Mouse (Mus musculus) midbrain, embryonic 16.5 days (tissue): Measurements from ENCODE around the gene Rbm38. TPM values are rescaled to one million over a fixed set of nuclear protein-coding genes. Genes with fewer than 3 reads are reported as not detected.

ENCODE experiments used
- ATAC-seq: fragments of 200-750 bp; cut with Nextera tagmentation; 2 replicates; pipeline ENCODE4 v1.8.0; 2017; ENCODE audit warnings: moderate TSS enrichment
- H3K27ac ChIP-seq: fragments of 300-500 bp; sonication (generic); 2 replicates; pipeline ENCODE4 v1.5.1; 2014; ENCODE audit warnings: mild to moderate bottlenecking, low read length, mixed read lengths
- H3K27me3 ChIP-seq: fragments of 300-500 bp; sonication (generic); 2 replicates; pipeline ENCODE4 v1.6.1; 2014; ENCODE audit warnings: low read depth, low read length, mixed read lengths; ENCODE audit not compliant: control insufficient read depth, insufficient read depth
- H3K36me3 ChIP-seq: fragments of 300-500 bp; sonication (generic); 2 replicates; pipeline ENCODE4 v1.6.1; 2014; ENCODE audit warnings: mild to moderate bottlenecking, low read length, moderate library complexity, mixed read lengths; ENCODE audit not compliant: control insufficient read depth, insufficient read depth
- H3K4me1 ChIP-seq: fragments of 300-500 bp; sonication (generic); 2 replicates; pipeline ENCODE4 v1.6.1; 2014; ENCODE audit warnings: mild to moderate bottlenecking, low read length, mixed read lengths; ENCODE audit not compliant: control insufficient read depth, insufficient read depth
- H3K4me2 ChIP-seq: fragments of 300-500 bp; sonication (generic); 2 replicates; pipeline ENCODE4 v1.6.1; 2014; ENCODE audit warnings: mild to moderate bottlenecking, low read length, mixed read lengths
- H3K4me3 ChIP-seq: fragments of 300-500 bp; sonication (generic); 2 replicates; pipeline ENCODE4 v1.5.1; 2014; ENCODE audit warnings: low read depth, mild to moderate bottlenecking, low read length, moderate library complexity, mixed read lengths
- H3K9ac ChIP-seq: fragments of 300-500 bp; sonication (generic); 2 replicates; pipeline ENCODE4 v1.6.1; 2014; ENCODE audit warnings: low read depth, low read length, mixed read lengths
- H3K9me3 ChIP-seq: fragments of 300-500 bp; sonication (generic); replicated peaks from 2 replicates; pipeline ENCODE4 v1.6.1; 2014; ENCODE audit warnings: mild to moderate bottlenecking, low read length, mixed read lengths; ENCODE audit not compliant: control insufficient read depth, poor library complexity, severe bottlenecking
- WGBS: fragments of 180-500 bp; shearing (Covaris S2); extraction: QIAGEN DNeasy Blood & Tissue Kit; methylation state at CpG from one replicate; pipeline ENCODE4 v1.1.7; 2014; 5-methylcytosine and 5-hydroxymethylcytosine counted together
- polyA plus RNA-seq: library from polyadenylated mRNA; unstranded; fragments of >200 nt; fragmentation: Nextera tagmentation; extraction: Ambion mirVana; gene quantifications from 2 replicates; pipeline ENCODE4 v1.2.1, GENCODE M21; 2015

Gene Rbm38
- polyA plus RNA-seq, 1 experiment from 2014 or later = 9.9 TPM

DNA sequence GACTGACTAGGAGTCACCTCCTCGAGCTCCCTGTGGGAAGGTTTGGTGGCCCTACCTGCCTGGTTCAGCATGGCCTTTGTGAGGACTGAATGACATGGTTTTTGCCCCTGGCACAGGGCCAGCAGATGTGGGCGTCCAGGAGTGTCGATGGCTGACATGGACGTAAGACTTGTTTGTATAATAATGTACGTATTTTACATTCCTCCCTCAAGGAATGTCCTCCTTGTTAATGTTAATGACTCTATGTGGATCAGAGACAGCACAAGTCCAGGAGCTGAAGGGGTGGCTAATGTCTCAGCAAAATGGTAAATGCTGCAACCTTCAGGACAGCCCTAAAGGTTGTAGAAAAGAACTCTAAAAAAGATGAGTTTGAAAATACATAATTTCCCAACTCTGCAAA, 53.4 kb downstream of the Rbm38 start:
- ATAC-seq = no peak
- H3K4me2 ChIP-seq = no peak overlapping the region
- no peaks in the 10 kb centered on the region for H3K36me3 ChIP-seq
- H3K4me3 ChIP-seq = no peak overlapping the region
- no peaks in the 10 kb centered on the region for H3K27me3 ChIP-seq
- no peak overlapping the region for H3K27ac ChIP-seq
- H3K9ac ChIP-seq = no peak overlapping the region
- no peaks in the 10 kb centered on the region for H3K9me3 ChIP-seq
- no peaks in the 10 kb centered on the region for H3K4me1 ChIP-seq
- WGBS = 73% methylated on average over 5 of the region's 5 CpGs

- H3K9ac ChIP-seq = no peak overlapping the region
- H3K4me1 ChIP-seq = no peaks in the 10 kb centered on the region
- H3K4me3 ChIP-seq = no peak overlapping the region
- no peaks in the 10 kb centered on the region; the same call in 1 of the 2 replicates for H3K27me3 ChIP-seq
- H3K27ac ChIP-seq = no peak overlapping the region
- no peak overlapping the region for H3K4me2 ChIP-seq
- no peak for ATAC-seq
- H3K36me3 ChIP-seq = no peaks in the 10 kb centered on the region
- 87% methylated on average over 9 of the region's 9 CpGs for WGBS
- no peaks in the 10 kb centered on the region for H3K9me3 ChIP-seq
These were observed 56.6 kb downstream of the Rbm38 start for GRCm38 (mm10) chr2:173076921-173077320.

GRCm38 (mm10) chr2:173079766-173080549, 59.7 kb downstream of the Rbm38 start:
- no peak overlapping the region for H3K9ac ChIP-seq
- H3K4me2 ChIP-seq = no peak overlapping the region
- WGBS = 66% methylated on average over 10 of the region's 10 CpGs
- H3K27me3 ChIP-seq = no peaks in the 10 kb centered on the region; the same call in 1 of the 2 replicates
- H3K36me3 ChIP-seq = no peaks in the 10 kb centered on the region
- no peak overlapping the region for H3K4me3 ChIP-seq
- ATAC-seq = 0 out of 2 replicates have a peak, but pooled peaks have one; percentile 11
- H3K27ac ChIP-seq = no peak overlapping the region
- H3K9me3 ChIP-seq = no peaks in the 10 kb centered on the region
- no peaks in the 10 kb centered on the region for H3K4me1 ChIP-seq

- no peak overlapping the region for H3K27ac ChIP-seq
- WGBS = 28% methylated on average over 10 of the region's 10 CpGs
- no peak overlapping the region for H3K4me3 ChIP-seq
- H3K36me3 ChIP-seq = no peaks in the 10 kb centered on the region
- no peak overlapping the region for H3K9ac ChIP-seq
- no peaks in the 10 kb centered on the region for H3K4me1 ChIP-seq
- no peak overlapping the region for H3K4me2 ChIP-seq
- peak; percentile 32; the same call in 1 of the 2 replicates for ATAC-seq
- no peaks in the 10 kb centered on the region; the same call in 1 of the 2 replicates for H3K27me3 ChIP-seq
- no peaks in the 10 kb centered on the region for H3K9me3 ChIP-seq
These were observed 60.5 kb downstream of the Rbm38 start for GRCm38 (mm10) chr2:173080785-173081241.

DNA sequence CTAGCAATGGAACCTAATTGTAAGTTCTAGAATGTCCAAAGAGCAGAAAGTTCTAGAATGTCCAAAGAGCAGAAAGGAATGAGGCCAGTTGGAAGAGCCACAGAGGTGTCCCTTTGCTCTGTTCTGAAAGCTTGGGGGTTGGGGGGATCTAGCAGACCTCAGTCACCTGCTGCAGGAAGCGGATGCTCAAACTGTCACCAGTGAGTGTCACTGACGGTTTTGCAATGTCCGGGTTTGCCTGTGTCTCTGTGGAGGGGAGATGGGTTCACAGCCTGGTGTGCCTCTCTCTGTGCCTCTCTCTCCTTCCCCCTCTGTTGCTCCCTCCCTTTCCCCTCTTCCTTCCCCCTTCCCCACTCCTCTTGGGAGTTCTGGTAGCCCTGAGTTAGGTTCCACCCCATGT, 62.4 kb downstream of the Rbm38 start:
- WGBS = 96% methylated on average over 3 of the region's 3 CpGs
- H3K4me3 ChIP-seq = no peak overlapping the region
- ATAC-seq = no peak

DNA sequence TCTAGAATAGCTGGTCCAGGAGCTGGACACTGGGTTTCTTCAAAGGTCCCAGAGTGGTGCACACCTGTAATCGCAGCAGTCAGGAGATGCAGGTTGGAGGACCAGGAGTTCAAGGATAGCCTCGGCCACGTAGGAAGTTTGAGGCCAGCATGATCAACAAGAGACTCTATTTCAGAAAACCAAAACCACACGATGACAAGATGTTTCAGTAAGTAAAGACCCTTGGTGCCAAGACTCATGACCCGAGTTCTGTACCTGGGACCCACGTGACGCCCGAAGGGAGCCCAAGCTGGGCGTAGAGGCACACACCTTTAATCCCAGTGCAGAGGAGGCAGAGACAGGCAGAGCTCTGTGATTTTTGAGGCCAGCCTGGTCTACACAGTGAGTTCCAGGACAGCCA, 62.8 kb downstream of the Rbm38 start:
- Histone ChIP-seq H3K27ac (no peak overlapping the region), H3K27me3 (no peaks in the 10 kb centered on the region; the same call in 1 of the 2 replicates), H3K4me1 (no peaks in the 10 kb centered on the region), H3K4me2 (no peak overlapping the region), H3K4me3 (no peak overlapping the region), H3K36me3 (no peaks in the 10 kb centered on the region), H3K9me3 (no peaks in the 10 kb centered on the region), H3K9ac (no peak overlapping the region)
- no peak for ATAC-seq
- 88% methylated on average over 9 of the region's 9 CpGs for WGBS

More for the DNA sequence above, 62.4 kb downstream of the Rbm38 start:
- Histone ChIP-seq H3K4me2 (no peak overlapping the region), H3K9ac (no peak overlapping the region), H3K27ac (no peak overlapping the region), H3K9me3 (no peaks in the 10 kb centered on the region), H3K27me3 (no peaks in the 10 kb centered on the region; the same call in 1 of the 2 replicates), H3K36me3 (no peaks in the 10 kb centered on the region), H3K4me1 (no peaks in the 10 kb centered on the region)

DNA sequence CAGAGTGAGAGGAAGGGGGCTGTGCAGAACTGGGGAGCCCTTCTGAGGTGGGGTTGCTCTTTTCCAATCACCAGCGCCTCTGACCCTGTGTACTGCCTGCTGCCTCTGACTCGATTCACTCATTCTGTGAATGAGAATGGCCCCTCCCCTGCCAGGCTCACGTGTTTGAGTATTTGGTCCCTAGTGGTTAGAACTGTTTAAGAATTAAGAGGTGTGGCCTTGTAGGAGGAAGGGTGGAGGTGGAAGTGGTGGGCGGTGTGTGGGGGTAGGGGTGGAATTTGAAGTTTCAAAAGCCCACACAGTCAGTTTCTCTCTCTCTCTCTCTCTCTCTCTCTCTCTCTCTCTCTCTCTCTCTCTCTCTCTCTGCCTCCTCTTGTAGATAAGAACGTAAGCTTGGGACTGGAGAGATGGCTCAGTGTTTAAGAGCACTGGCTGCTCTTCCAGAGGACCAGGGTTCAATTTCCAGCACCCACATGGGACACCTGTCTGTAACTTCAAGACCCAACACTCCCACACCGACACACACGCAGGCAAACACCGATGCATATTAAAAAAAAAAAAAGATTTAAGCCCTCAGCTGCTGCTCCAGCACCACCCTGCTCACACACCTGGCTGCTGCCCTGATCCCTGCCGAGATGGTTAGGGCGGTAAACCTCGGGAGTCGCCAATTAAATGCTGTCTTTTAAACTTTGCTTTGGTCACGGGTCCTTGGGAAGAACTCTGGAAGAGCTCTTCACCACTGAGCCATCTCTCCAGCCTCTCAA, 63.6 kb downstream of the Rbm38 start:
- no peaks in the 10 kb centered on the region; the same call in 1 of the 2 replicates for H3K27me3 ChIP-seq
- no peaks in the 10 kb centered on the region for H3K4me1 ChIP-seq
- ATAC-seq = no peak
- H3K9me3 ChIP-seq = no peaks in the 10 kb centered on the region
- H3K9ac ChIP-seq = no peak overlapping the region
- no peak overlapping the region for H3K27ac ChIP-seq
- no peaks in the 10 kb centered on the region for H3K36me3 ChIP-seq
- no peak overlapping the region for H3K4me2 ChIP-seq
- 19% methylated on average over 13 of the region's 13 CpGs for WGBS
- H3K4me3 ChIP-seq = no peak overlapping the region
